Mouse (Mus musculus): ENCODE measurements at regions not wholly inside any gene's neighbourhood (a gene's known extent, or its start where the extent isn't known, plus 50 kb on each side); places are given as distances from the start of the nearest gene placed in this dataset.

DNA sequence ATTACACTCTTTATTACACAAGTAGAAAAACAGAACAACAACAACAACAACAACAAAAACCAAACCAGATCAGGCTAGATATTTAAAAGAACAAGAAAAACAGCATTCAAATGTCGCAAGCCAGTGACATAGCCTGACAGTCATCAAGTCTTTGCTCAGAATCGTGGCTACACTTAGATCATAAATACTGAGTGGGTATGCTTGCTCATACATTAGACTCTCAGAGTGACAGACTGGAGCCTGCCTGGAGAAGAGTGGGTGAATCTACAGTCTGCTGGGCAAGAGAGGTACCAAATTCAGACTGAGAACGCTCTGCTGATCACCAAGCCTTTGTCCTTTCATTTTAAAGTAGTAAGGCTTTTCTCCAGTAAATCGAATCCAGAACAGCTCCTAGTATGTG lies 202.4 kb upstream of the Cnr1 start:
- no peak for TF ChIP-seq CHD2 (IDR thresholded peaks at IDR 0.05; ENCODE audit: low read depth, low read length)
- no peak for TF ChIP-seq ZNF384 (IDR thresholded peaks at IDR 0.05; ENCODE audit: low read depth, low read length)
- no peak for TF ChIP-seq MAFK (IDR thresholded peaks at IDR 0.05; ENCODE audit: insufficient read depth, low read depth, low read length)
- TF ChIP-seq HCFC1 (IDR thresholded peaks at IDR 0.05; ENCODE audit: borderline replicate concordance, insufficient read depth, low read length) = no peak

Data from ES-E14 (cell line).